Mouse (Mus musculus) megakaryocyte progenitor cell, adult 5-6 weeks (primary cell): Measurements from ENCODE around the gene Jade2. TPM values are rescaled to one million over a fixed set of nuclear protein-coding genes. Genes with fewer than 3 reads are reported as not detected.
A peak's percentile ranks its signal among the peaks of the same experiment; 100 is the strongest.

Experiments
- ATAC-seq: replicated peaks from 2 replicates; pipeline ENCODE4 v1.8.0; 2016; ENCODE audit warnings: mild to moderate bottlenecking, moderate TSS enrichment, inconsistent platforms; ENCODE audit not compliant: poor library complexity
- total RNA-seq, 2 experiments: library from RNA; stranded (forward) in 1 of 2; stranded (reverse) in 1 of 2; fragments of 157-497, 149-512 nt in 1 of 2; fragments of 200-1000 nt in 1 of 2; gene quantifications; 2 replicates each; pipeline versions ENCODE4 v1.2.3 to v1.2.4; 2015 to 2017

The Jade2 gene
- total RNA-seq, 2 experiments from 2014 or later, result 7.0 to 7.7 TPM

- no peak for ATAC-seq
Measured at GRCm38 (mm10) chr11:51836506-51836905, 20.9 kb downstream of the Jade2 start.

- no peak for ATAC-seq
Measured at GRCm38 (mm10) chr11:51835598-51835997, 21.9 kb downstream of the Jade2 start.

- ATAC-seq, result no peak
Measured at GRCm38 (mm10) chr11:51834067-51834411, 23.4 kb downstream of the Jade2 start.

- no peak for ATAC-seq
Measured at GRCm38 (mm10) chr11:51833393-51834066, 23.9 kb downstream of the Jade2 start.

- no peak for ATAC-seq
Measured at GRCm38 (mm10) chr11:51832992-51833391, 24.5 kb downstream of the Jade2 start.

- peak; percentile 86 for ATAC-seq
Measured at GRCm38 (mm10) chr11:51831962-51832909, 25.2 kb downstream of the Jade2 start.

- no peak for ATAC-seq
Measured at GRCm38 (mm10) chr11:51824867-51825424, 32.5 kb downstream of the Jade2 start.

- ATAC-seq, result peak; percentile 42
Measured at GRCm38 (mm10) chr11:51823963-51824753, 33.3 kb downstream of the Jade2 start.

- ATAC-seq, result no peak
Measured at GRCm38 (mm10) chr11:51823271-51823670, 34.2 kb downstream of the Jade2 start.

- no peak for ATAC-seq
Measured at GRCm38 (mm10) chr11:51822736-51823135, 34.7 kb downstream of the Jade2 start.

- peak; percentile 60 for ATAC-seq
Measured at GRCm38 (mm10) chr11:51820861-51821260, 36.6 kb downstream of the Jade2 start.

- peak; percentile 53 for ATAC-seq
Measured at GRCm38 (mm10) chr11:51819964-51820363, 37.5 kb downstream of the Jade2 start.

- no peak for ATAC-seq
Measured at GRCm38 (mm10) chr11:51818837-51819236, 38.6 kb downstream of the Jade2 start.

GRCm38 (mm10) chr11:51817756-51818155 is 39.7 kb downstream of the Jade2 start:
- peak; percentile 81 for ATAC-seq

- ATAC-seq, result no peak
Measured at GRCm38 (mm10) chr11:51812022-51812546, 45.4 kb downstream of the Jade2 start.

- ATAC-seq, result no peak
Measured at GRCm38 (mm10) chr11:51811230-51811629, 46.2 kb downstream of the Jade2 start.

- ATAC-seq, result peak; percentile 81
Measured at GRCm38 (mm10) chr11:51809632-51810224, 47.7 kb downstream of the Jade2 start.

- ATAC-seq, result no peak
Measured at GRCm38 (mm10) chr11:51807108-51807879, 50.2 kb downstream of the Jade2 start.

- peak; percentile 95 for ATAC-seq
Measured at GRCm38 (mm10) chr11:51805221-51805981, 52.1 kb downstream of the Jade2 start.
